ENCODE assay signal across 22 mouse cellular contexts in the genomic region with DNA sequence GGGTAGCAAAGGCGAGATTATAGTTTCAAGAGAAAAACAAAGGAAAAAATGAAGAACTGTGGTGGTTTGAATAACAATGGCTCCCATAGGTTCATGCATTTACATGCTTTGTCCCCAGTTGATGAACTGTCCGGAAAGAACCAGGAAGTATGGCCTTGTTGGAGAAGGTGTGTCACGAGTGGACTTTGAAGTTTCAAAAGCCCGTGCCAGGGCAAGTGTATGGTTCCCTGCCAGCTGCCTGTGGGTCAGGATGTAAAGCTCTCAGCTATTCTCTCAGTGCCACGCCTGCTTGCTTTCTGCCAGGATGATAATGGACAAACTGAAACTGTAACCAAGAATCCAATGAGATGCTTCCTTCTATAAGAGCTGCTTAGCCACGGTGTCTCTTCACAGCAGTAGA. TPM values are rescaled to one million over a fixed set of nuclear protein-coding genes. Genes with fewer than 3 reads are reported as not detected.
DNase-seq lines count a peak whose midpoint lies in the region; ATAC-seq and TF ChIP-seq lines count a peak whose summit lies in the region.
"Had no signal": no experiment of that assay in that cellular context is flagged by ENCODE, and none has a peak within 500 bp of the region (broad histone marks: within the 10 kb centered on the region; RNA-seq: fewer than 3 reads in every experiment).

No protein-coding gene starts in this region.

- no peak overlapping the region for H3K4me3 ChIP-seq in heart, embryonic 10.5 days
- no peak overlapping the region for H3K4me3 ChIP-seq in intestine, embryonic 16.5 days (ENCODE audit: low read length)
- H3K4me3 ChIP-seq in stomach, postnatal 0 days (ENCODE audit: low read depth, low read length), result no peak overlapping the region
- H3K4me3 ChIP-seq: embryonic facial prominence, embryonic 12.5 days; embryonic facial prominence, embryonic 15.5 days; heart, adult 2 months; hindbrain, embryonic 12.5 days; hindbrain, embryonic 15.5 days had no signal

- WGBS in heart, embryonic 10.5 days, result 90% methylated on average over 6 of the region's 6 CpGs
- WGBS in intestine, embryonic 16.5 days, result 77% methylated on average over 6 of the region's 6 CpGs
- 70% methylated on average over 6 of the region's 6 CpGs for WGBS in stomach, postnatal 0 days

- TF ChIP-seq CTCF in stomach, postnatal 0 days (IDR thresholded peaks at IDR 0.05; ENCODE audit: low read depth), result no peak

- H3K36me3 ChIP-seq in heart, embryonic 10.5 days, result peaks cover 71% of the 10 kb centered on the region
- H3K36me3 ChIP-seq in intestine, embryonic 16.5 days (ENCODE audit: control insufficient read depth, insufficient read depth, low read length), result peaks cover 10% of the 10 kb centered on the region
- H3K36me3 ChIP-seq in stomach, postnatal 0 days (ENCODE audit: control insufficient read depth, insufficient read depth, low read length), result peaks cover 15% of the 10 kb centered on the region

- no peaks in the 10 kb centered on the region for H3K4me1 ChIP-seq in heart, embryonic 10.5 days
- no peaks in the 10 kb centered on the region for H3K4me1 ChIP-seq in intestine, embryonic 16.5 days (ENCODE audit: control insufficient read depth, insufficient read depth, low read length)
- no peaks in the 10 kb centered on the region for H3K4me1 ChIP-seq in stomach, postnatal 0 days (replicated peaks; ENCODE audit: control insufficient read depth, insufficient read depth)
- H3K4me1 ChIP-seq: embryonic facial prominence, embryonic 12.5 days; embryonic facial prominence, embryonic 15.5 days; hindbrain, embryonic 12.5 days; hindbrain, embryonic 15.5 days had no signal

- peak; percentile 73 for DNase-seq in heart, adult 11 months
- DNase-seq in heart, embryonic 10.5 days (ENCODE audit: low spot score), result no peak
- peak; percentile 25 for DNase-seq in ES-CJ7 (ENCODE audit: low read depth, low spot score)
- peak; percentile 61 for DNase-seq in stomach, postnatal 0 days (ENCODE audit: low spot score)
- DNase-seq in layer of hippocampus, adult 9-10 months (ENCODE audit: low spot score), result no peak
- no peak for DNase-seq in cerebellum, postnatal 4 days (ENCODE audit: low spot score in 2 of 2)
- DNase-seq: adrenal gland, adult 2 months; adrenal gland, postnatal 14 days; cerebellum, adult 11-12 months; cerebellum, adult 8-10 months; cerebellum, postnatal 10 days; cerebellum, postnatal 36 days; gastrocnemius, postnatal 25 days; heart, adult 2 months had no signal

- no peaks in the 10 kb centered on the region for H3K27me3 ChIP-seq in heart, embryonic 10.5 days (ENCODE audit: insufficient read depth, poor library complexity, severe bottlenecking)
- H3K27me3 ChIP-seq in intestine, embryonic 16.5 days (replicated peaks; ENCODE audit: control insufficient read depth, insufficient read depth, low read length), result no peaks in the 10 kb centered on the region
- no peaks in the 10 kb centered on the region for H3K27me3 ChIP-seq in stomach, postnatal 0 days (ENCODE audit: control insufficient read depth, insufficient read depth, low read length)
- H3K27me3 ChIP-seq: embryonic facial prominence, embryonic 12.5 days; embryonic facial prominence, embryonic 15.5 days; hindbrain, embryonic 12.5 days; hindbrain, embryonic 15.5 days; Patski had no signal

- H3K4me2 ChIP-seq in intestine, embryonic 16.5 days (ENCODE audit: low read depth, low read length), result no peak overlapping the region
- no peak overlapping the region for H3K4me2 ChIP-seq in stomach, postnatal 0 days (replicated peaks; ENCODE audit: low read depth)
- H3K4me2 ChIP-seq: embryonic facial prominence, embryonic 12.5 days; embryonic facial prominence, embryonic 15.5 days; heart, embryonic 11.5 days; hindbrain, embryonic 12.5 days; hindbrain, embryonic 15.5 days had no signal

- H3K9me3 ChIP-seq in heart, embryonic 10.5 days, result no peaks in the 10 kb centered on the region
- H3K9me3 ChIP-seq in intestine, embryonic 16.5 days (ENCODE audit: control insufficient read depth, low read length), result no peaks in the 10 kb centered on the region
- no peaks in the 10 kb centered on the region for H3K9me3 ChIP-seq in stomach, postnatal 0 days (ENCODE audit: control insufficient read depth, low read length)
- H3K9me3 ChIP-seq: embryonic facial prominence, embryonic 12.5 days; embryonic facial prominence, embryonic 15.5 days; hindbrain, embryonic 12.5 days; hindbrain, embryonic 15.5 days had no signal

- no peak for TF ChIP-seq EP300 in stomach, postnatal 0 days (optimal IDR thresholded peaks at IDR 0.05)

- no peak overlapping the region for H3K27ac ChIP-seq in heart, embryonic 10.5 days
- H3K27ac ChIP-seq in intestine, embryonic 16.5 days (ENCODE audit: low read length), result no peak overlapping the region
- no peak overlapping the region for H3K27ac ChIP-seq in stomach, postnatal 0 days (replicated peaks)
- H3K27ac ChIP-seq: embryonic facial prominence, embryonic 12.5 days; embryonic facial prominence, embryonic 15.5 days; heart, adult 2 months; hindbrain, embryonic 12.5 days; hindbrain, embryonic 15.5 days had no signal

- no peak overlapping the region for H3K9ac ChIP-seq in intestine, embryonic 16.5 days (ENCODE audit: low read depth, low read length)
- no peak overlapping the region for H3K9ac ChIP-seq in stomach, postnatal 0 days (ENCODE audit: low read length)
- H3K9ac ChIP-seq: embryonic facial prominence, embryonic 12.5 days; embryonic facial prominence, embryonic 15.5 days; hindbrain, embryonic 12.5 days; hindbrain, embryonic 15.5 days had no signal

- peak; percentile 76 for ATAC-seq in intestine, embryonic 16.5 days
- ATAC-seq in stomach, postnatal 0 days (ENCODE audit: low FRiP score, low TSS enrichment), result peak; percentile 88
- ATAC-seq: forebrain, embryonic 14.5 days; Patski had no signal

RNA-seq across cellular contexts. Expression of a gene that starts 20.2 kb away (rescaled TPM):
- polyA plus RNA-seq in heart, embryonic 10.5 days (2016; fragmentation: Nextera tagmentation; extraction: Ambion mirVana), result 17.7 and 17.8 TPM in 2 replicates
- polyA plus RNA-seq in intestine, embryonic 16.5 days (2015; fragmentation: Nextera tagmentation; extraction: Ambion mirVana), result 15.6 and 18.0 TPM in 2 replicates
- 6.6 and 6.7 TPM in 2 replicates for polyA plus RNA-seq in stomach, postnatal 0 days (2015; fragmentation: Nextera tagmentation; extraction: Ambion mirVana)

RNA-seq across cellular contexts. Expression of a gene that starts 20.4 kb away (rescaled TPM):
- polyA plus RNA-seq in heart, embryonic 10.5 days (2016; fragmentation: Nextera tagmentation; extraction: Ambion mirVana), result 39.1 and 39.2 TPM in 2 replicates
- polyA plus RNA-seq in intestine, embryonic 16.5 days (2015; fragmentation: Nextera tagmentation; extraction: Ambion mirVana), result 31.7 and 32.4 TPM in 2 replicates
- polyA plus RNA-seq in stomach, postnatal 0 days (2015; fragmentation: Nextera tagmentation; extraction: Ambion mirVana), result 34.0 and 37.3 TPM in 2 replicates

Comparison
In these comparisons a context has a peak if more than half of its experiments do, and no peak if none do; other contexts are left out.
1. DNase-seq: peak in heart, adult 11 months (single experiment), ES-CJ7 (single experiment) and stomach, postnatal 0 days (single experiment); none in heart, embryonic 10.5 days (single experiment), layer of hippocampus, adult 9-10 months (single experiment) and cerebellum, postnatal 4 days (0 of 2).